Mouse (Mus musculus) cerebellum, adult 2 months (tissue): ENCODE measurements at regions not wholly inside any gene's neighbourhood (a gene's known extent, or its start where the extent isn't known, plus 50 kb on each side); places are given as distances from the start of the nearest gene placed in this dataset.

ENCODE experiments used
- DNase-seq, 2 experiments: peaks; one replicate each; pipeline ENCODE4 v3.0.0; 2021
- H3K27ac ChIP-seq: fragments of 200-500 bp; 2 replicates; pipeline ENCODE4 v1.5.1; 2012; ENCODE audit warnings: low read length, control low read depth, inconsistent platforms; ENCODE audit not compliant: insufficient read depth
- H3K27me3 ChIP-seq: fragments of 200-500 bp; 2 replicates; pipeline ENCODE4 v1.6.1; 2012; ENCODE audit warnings: inconsistent platforms, mild to moderate bottlenecking, low read length, moderate library complexity; ENCODE audit not compliant: control insufficient read depth, insufficient read depth
- H3K4me1 ChIP-seq: fragments of 200-500 bp; 2 replicates; pipeline ENCODE4 v1.6.1; 2011; ENCODE audit warnings: low read length; ENCODE audit not compliant: control insufficient read depth, insufficient read depth
- H3K4me3 ChIP-seq: fragments of 200-500 bp; replicated peaks from 2 replicates; pipeline ENCODE3; 2011; ENCODE audit warnings: mild to moderate bottlenecking, low read depth, low read length, control low read depth; ENCODE audit not compliant: insufficient read depth
- CTCF ChIP-seq: fragments of 200-500 bp; IDR thresholded peaks from 2 replicates; pipeline ENCODE4 v1.5.1; 2011; ENCODE audit warnings: low read depth, mild to moderate bottlenecking, control low read depth, low read length, moderate library complexity, borderline replicate concordance; ENCODE audit not compliant: insufficient read depth
- POLR2A ChIP-seq: fragments of 200-500 bp; IDR thresholded peaks from 2 replicates; pipeline ENCODE4 v1.6.1; 2011; ENCODE audit warnings: low read length, control low read depth, borderline replicate concordance; ENCODE audit not compliant: insufficient read depth

GRCm38 (mm10) chr16:49646479-49646878 lies 52.6 kb upstream of the Ift57 start:
- no peak overlapping the region for H3K4me3 ChIP-seq
- DNase-seq = no peak
- H3K4me1 ChIP-seq = no peaks in the 10 kb centered on the region
- no peak overlapping the region for H3K27ac ChIP-seq
- no peaks in the 10 kb centered on the region for H3K27me3 ChIP-seq
- no peak for TF ChIP-seq CTCF
- no peak for TF ChIP-seq POLR2A
